Mouse (Mus musculus) lung, postnatal 14 days (tissue): ENCODE data around the gene Asmt.
A peak's percentile ranks its signal among the peaks of the same experiment; 100 is the strongest.

Source experiments
- DNase-seq: peaks from one replicate; pipeline ENCODE4 v3.0.0; 2021

The Asmt gene

GRCm38 (mm10) chrX:170672594-170673092 is at the start of gene Asmt:
Gene Asmt, plus strand, starts transcription at chrX:170672644.
- no peak for DNase-seq

GRCm38 (mm10) chrX:170673233-170673951 is 948 bp downstream of the Asmt start:
- peak; percentile 5 for DNase-seq

GRCm38 (mm10) chrX:170674229-170674771 is 1.9 kb downstream of the Asmt start:
- no peak for DNase-seq

- no peak for DNase-seq
Observed at GRCm38 (mm10) chrX:170674885-170675876, 2.7 kb downstream of the Asmt start.

- DNase-seq: no peak
Observed at GRCm38 (mm10) chrX:170675923-170676605, 3.6 kb downstream of the Asmt start.

- no peak for DNase-seq
Observed at GRCm38 (mm10) chrX:170676606-170677239, 4.3 kb downstream of the Asmt start.

GRCm38 (mm10) chrX:170677266-170677665 is 4.8 kb downstream of the Asmt start:
- no peak for DNase-seq

- no peak for DNase-seq
Observed at GRCm38 (mm10) chrX:170677680-170678079, 5.2 kb downstream of the Asmt start.
